Mouse (Mus musculus) embryo, embryonic 10 days (tissue): ENCODE results near the gene Olfr1089.

Source experiments
- DNase-seq: peaks from one replicate; pipeline ENCODE4 v3.0.0-alpha.2; 2015; ENCODE audit warnings: low spot score

Gene Olfr1089

DNA sequence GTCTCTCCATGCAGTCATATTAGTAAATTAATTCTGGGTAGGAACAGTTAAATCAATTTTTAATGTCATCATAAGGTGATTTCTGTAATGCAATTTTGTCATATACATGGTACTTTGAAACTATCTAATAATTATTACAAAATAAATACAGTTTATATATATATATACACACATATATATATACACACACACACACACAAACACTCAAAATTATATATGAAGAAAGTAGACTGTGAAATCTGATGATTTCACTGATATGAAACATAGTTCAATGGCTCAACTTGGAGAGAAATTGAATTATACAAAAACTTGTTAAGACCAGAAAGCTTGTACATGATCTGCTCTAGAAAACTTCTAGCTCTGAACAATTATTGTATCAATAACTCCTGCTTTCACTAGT lies at the start of gene Olfr1089:
Gene Olfr1089 (minus strand): TSS at position 101 of the 400 bp plus-strand sequence.
- no peak for DNase-seq

DNA sequence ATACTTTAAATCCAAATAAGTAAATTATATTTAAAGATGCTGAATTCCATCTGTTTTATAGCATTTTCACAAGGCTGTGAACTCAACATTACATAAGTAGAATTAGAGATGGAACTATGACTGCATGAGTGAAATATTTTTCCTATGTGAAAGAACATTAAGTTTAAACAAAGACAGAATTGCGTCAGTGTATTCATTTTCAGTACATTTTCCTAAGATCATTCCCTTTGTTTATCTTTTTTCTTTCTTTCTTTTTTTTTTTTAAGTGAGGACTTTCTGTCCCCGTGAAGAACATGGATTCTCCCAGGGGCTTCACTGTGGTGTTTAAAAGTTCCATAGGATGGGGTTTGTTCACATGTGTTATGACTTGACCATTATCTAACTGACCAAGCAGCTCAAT lies 48.7 kb upstream of the Olfr1089 start, which contains the start of gene Olfr1093:
Gene Olfr1093 (plus strand): TSS at position 301 of the 400 bp plus-strand sequence.
- DNase-seq: no peak

DNA sequence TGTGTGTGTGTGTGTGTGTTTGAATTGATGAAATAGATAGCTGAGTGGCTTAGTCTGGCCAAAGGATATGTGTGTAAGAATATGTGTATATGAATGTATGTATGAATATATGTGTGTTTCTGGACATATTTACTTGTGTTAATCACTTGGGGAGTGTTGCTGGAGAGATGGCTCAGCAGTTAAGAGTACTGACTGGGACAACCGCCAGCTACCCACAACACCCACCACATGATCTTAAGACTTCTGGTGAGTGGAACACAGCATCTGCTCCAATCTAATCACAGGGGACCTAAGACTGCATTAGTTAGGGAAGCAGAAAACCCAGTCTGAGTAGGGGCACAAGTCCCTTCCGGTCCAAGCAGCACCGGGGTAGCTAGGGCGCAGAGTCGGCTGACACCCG lies 27.5 kb upstream of the Olfr1089 start:
- DNase-seq: no peak

DNA sequence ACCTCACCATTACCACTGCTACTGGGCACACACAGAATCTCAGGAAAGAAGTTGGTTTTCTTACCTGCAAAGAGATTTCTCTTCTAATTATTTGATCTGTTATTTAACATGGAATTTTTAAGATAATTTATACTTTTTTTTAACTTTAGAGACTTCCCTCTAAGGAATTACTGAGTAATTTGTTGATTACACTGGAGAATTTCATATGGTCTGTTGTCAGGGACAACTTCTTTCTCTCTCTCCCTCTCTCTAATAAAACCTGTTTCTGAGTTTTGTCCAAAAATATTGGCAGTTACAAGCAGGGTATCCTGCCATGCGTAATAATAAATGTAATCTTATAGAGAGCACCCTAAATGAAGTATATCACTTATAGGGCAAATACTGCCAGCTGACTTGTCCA lies 25.4 kb upstream of the Olfr1089 start, which contains the start of gene Olfr1090:
Gene Olfr1090 (minus strand): TSS at position 101 of the 400 bp plus-strand sequence.
- DNase-seq: no peak

DNA sequence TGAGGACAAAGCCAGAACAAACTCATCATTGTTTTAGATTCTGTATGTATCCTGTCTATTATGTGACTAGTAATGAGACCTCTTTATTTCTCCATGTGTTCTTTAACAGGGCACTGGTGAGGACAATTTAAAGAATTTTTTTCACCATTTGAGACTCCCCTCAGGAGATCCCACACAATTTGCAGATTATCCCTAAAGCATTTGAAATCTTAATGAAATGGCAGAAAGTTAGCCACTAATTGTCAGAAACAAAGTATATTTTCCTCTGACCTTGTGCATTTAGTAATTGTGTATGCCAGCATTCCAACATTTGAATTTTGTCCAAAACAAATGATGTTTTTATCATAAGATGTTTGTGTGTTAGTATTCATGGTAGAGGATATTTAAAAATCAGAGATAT lies 35.2 kb downstream of the Olfr1089 start, which contains the start of gene Olfr1087:
Gene Olfr1087 (minus strand): TSS at position 101 of the 400 bp plus-strand sequence.
- DNase-seq: no peak
